Mouse (Mus musculus) thymus, adult 2 months (tissue): ENCODE results near the gene Gm28230.

Experiments
- CTCF ChIP-seq: fragments of 200-500 bp; IDR thresholded peaks from 2 replicates; pipeline ENCODE4 v1.5.1; 2012; ENCODE audit warnings: mild to moderate bottlenecking, control low read depth, low read length, moderate library complexity, borderline replicate concordance; ENCODE audit not compliant: control insufficient read depth, poor library complexity, insufficient read depth; ENCODE audit errors: extremely low read depth
- POLR2A ChIP-seq: fragments of 200-500 bp; IDR thresholded peaks from 2 replicates; pipeline ENCODE4 v1.6.1; 2012; ENCODE audit warnings: mild to moderate bottlenecking, low read length, control low read depth, moderate library complexity; ENCODE audit not compliant: control insufficient read depth, poor library complexity, insufficient read depth; ENCODE audit errors: extremely low read depth

DNA sequence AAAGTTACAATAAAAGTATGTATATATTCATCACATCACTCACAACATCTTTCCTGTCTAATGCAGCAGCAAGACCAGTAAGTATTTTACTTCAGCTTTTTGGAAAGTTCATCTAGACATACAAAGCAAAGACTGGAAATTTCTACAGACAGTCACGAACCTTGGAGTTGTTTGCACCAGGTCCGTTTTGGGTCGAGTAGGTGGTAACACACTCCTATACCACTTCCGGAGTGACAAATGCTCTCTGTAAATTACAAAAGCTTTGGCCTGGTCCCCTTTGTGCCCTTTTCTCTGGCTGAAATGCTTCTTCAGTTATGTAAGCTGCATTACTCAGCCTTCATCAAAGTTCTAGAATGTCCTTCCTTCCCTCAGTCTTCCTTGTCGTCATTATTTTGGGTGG lies 27.2 kb downstream of the Gm28230 start:
- TF ChIP-seq CTCF (no peak), POLR2A (no peak)
